Mouse (Mus musculus) CH12.LX (cell line): Measurements from ENCODE around the gene Pcdh9.

ENCODE experiments used
- BHLHE40 ChIP-seq: IDR thresholded peaks from 2 replicates; pipeline ENCODE4 v1.6.1; 2011; ENCODE audit warnings: mild to moderate bottlenecking, low read depth, low read length, improper control_type of control experiment
- CHD1 ChIP-seq: IDR thresholded peaks from 2 replicates; pipeline ENCODE4 v1.6.1; 2012; ENCODE audit warnings: low read depth, low read length, improper control_type of control experiment, inconsistent platforms
- CTCF ChIP-seq, 2 experiments: IDR thresholded peaks in 1 of 2; conservative IDR thresholded peaks in 1 of 2; 2 replicates each; pipeline ENCODE4 v1.5.1; 2011 to 2012; ENCODE audit warnings: low read depth in 2 of 2, low read length in 2 of 2, improper control_type of control experiment in 1 of 2, inconsistent platforms in 1 of 2, mild to moderate bottlenecking in 1 of 2, moderate library complexity in 1 of 2
- MAX ChIP-seq: IDR thresholded peaks from 2 replicates; pipeline ENCODE4 v1.6.1; 2011; ENCODE audit warnings: low read length, improper control_type of control experiment
- MAZ ChIP-seq: IDR thresholded peaks from 2 replicates; pipeline ENCODE4 v1.6.1; 2012; ENCODE audit warnings: low read depth, mild to moderate bottlenecking, inconsistent platforms, low read length, improper control_type of control experiment, moderate library complexity
- NRF1 ChIP-seq: IDR thresholded peaks from 2 replicates; pipeline ENCODE4 v1.6.1; 2014; ENCODE audit warnings: low read depth, mild to moderate bottlenecking, inconsistent platforms, low read length, improper control_type of control experiment, moderate library complexity
- POLR2A ChIP-seq: IDR thresholded peaks from 2 replicates; pipeline ENCODE4 v1.6.1; 2011; ENCODE audit warnings: low read depth, mild to moderate bottlenecking, improper control_type of control experiment, low read length
- RAD21 ChIP-seq: IDR thresholded peaks from 2 replicates; pipeline ENCODE4 v1.6.1; 2011; ENCODE audit warnings: low read depth, mild to moderate bottlenecking, low read length, improper control_type of control experiment, moderate library complexity
- TBP ChIP-seq: conservative IDR thresholded peaks from 2 replicates; pipeline ENCODE4 v1.6.1; 2011; ENCODE audit warnings: low read depth, low read length, improper control_type of control experiment
- USF1 ChIP-seq: IDR thresholded peaks from 2 replicates; pipeline ENCODE4 v1.6.1; 2014; ENCODE audit warnings: low read depth, mild to moderate bottlenecking, inconsistent platforms, low read length, improper control_type of control experiment
- ZC3H11A ChIP-seq: IDR thresholded peaks from 2 replicates; pipeline ENCODE4 v1.6.1; 2012; ENCODE audit warnings: low read depth, mild to moderate bottlenecking, inconsistent platforms, low read length, improper control_type of control experiment

DNA sequence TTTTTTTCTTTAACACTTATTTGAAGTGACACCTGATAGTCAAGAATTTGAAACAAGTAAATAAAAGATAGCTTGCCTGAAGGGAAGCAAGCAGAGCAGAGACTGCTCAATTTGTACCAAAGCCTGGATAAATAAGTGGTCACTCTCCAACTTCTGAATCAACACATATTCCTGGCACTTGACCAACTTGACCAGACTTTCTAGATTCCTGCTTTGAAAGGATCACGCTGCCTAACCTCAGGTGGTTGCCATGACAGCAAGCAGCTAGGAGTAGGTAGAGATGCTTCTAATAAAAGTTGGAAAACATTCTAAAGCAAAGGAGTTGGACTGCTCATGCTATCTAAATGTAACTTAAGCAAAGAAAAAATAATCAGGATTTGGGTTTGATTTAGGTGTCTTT, 205.8 kb downstream of the Pcdh9 start:
- TF ChIP-seq USF1: no peak
- TF ChIP-seq TBP: no peak
- TF ChIP-seq RAD21: no peak
- no peak for TF ChIP-seq POLR2A
- no peak for TF ChIP-seq NRF1
- no peak for TF ChIP-seq MAZ
- TF ChIP-seq ZC3H11A: no peak
- no peak for TF ChIP-seq BHLHE40
- TF ChIP-seq CTCF (conservative IDR thresholded peaks at IDR 0.05 in 1 of 2, IDR thresholded peaks at IDR 0.05 in 1 of 2; ENCODE audit: low read depth in 2 of 2, low read length in 2 of 2): no peak
- no peak for TF ChIP-seq CHD1
- no peak for TF ChIP-seq MAX
